Mouse (Mus musculus) embryonic fibroblast, embryonic 13.5 days (primary cell): ENCODE results near the gene Mylk.

Experiments
- CTCF ChIP-seq: IDR thresholded peaks from 2 replicates; pipeline ENCODE4 v1.5.1; 2011; ENCODE audit warnings: mild to moderate bottlenecking, control low read depth, low read length, moderate library complexity, borderline replicate concordance; ENCODE audit not compliant: insufficient read depth
- POLR2A ChIP-seq: IDR thresholded peaks from 2 replicates; pipeline ENCODE4 v1.6.1; 2011; ENCODE audit warnings: low read depth, mild to moderate bottlenecking, control low read depth, low read length, moderate library complexity

DNA sequence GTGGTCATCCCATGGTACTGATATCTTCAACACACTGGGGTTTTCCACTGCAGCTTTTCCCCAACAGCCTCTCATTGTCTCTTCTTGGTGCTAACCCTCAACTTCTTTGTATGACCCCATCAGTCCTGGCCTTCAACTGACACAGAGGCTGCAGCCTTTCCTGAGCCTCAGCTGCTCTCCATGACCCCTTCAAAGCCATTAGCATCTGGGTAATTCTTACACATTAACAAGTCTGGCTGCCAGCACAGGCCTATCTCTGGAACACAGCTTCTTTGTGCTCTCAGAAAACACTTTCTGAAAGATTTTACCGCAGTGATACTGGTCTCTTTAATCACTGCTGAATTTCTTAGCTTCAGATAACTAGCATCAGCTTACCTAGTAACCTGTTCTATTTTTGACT lies 295.1 kb downstream of the Mylk start:
- TF ChIP-seq CTCF: no peak
- no peak for TF ChIP-seq POLR2A
